Mouse (Mus musculus): ENCODE data around the gene Lhfpl2. TPM values are rescaled to one million over a fixed set of nuclear protein-coding genes. Genes with fewer than 3 reads are reported as not detected.

Lhfpl2 gene
- polyA plus RNA-seq, 1 experiment from 2014 or later: 24.7 TPM

DNA sequence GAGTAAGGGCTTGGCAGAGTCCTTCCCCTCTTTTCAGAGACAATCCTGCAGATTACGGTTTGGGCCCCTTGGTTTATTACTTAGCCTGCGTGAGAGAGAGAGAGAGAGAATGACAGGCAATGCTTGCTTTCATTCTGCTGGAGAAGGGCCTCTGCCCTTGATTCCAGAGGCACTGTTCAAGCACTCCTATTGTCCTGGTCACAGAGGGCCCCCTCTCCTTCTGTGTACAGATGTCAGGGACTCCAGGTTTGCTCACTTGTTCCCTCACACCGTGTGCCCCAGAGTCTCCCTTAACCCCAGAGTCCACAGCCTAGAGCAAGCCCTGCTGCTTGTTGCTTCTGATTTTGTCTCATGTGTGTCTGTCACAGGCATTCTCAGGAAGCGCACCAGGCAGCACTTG, 93.7 kb downstream of the Lhfpl2 start:
- no peak overlapping the region for H3K27ac ChIP-seq (ENCODE audit: low read depth, low read length)
- no peaks in the 10 kb centered on the region for H3K9me3 ChIP-seq (ENCODE audit: control insufficient read depth, low read length)
- no peak for DNase-seq (ENCODE audit: low spot score)
- no peaks in the 10 kb centered on the region for H3K27me3 ChIP-seq (ENCODE audit: control insufficient read depth, insufficient read depth, low read length)
- no peak overlapping the region for H3K4me2 ChIP-seq (ENCODE audit: low read depth, low read length, severe bottlenecking)
- H3K4me1 ChIP-seq (replicated peaks; ENCODE audit: control insufficient read depth, insufficient read depth, low read length): no peaks in the 10 kb centered on the region; the same call in 1 of the 2 replicates
- H3K36me3 ChIP-seq (ENCODE audit: control insufficient read depth, insufficient read depth, low read length): no peaks in the 10 kb centered on the region
- H3K4me3 ChIP-seq (ENCODE audit: low read depth, low read length): no peak overlapping the region
- no peak overlapping the region for H3K9ac ChIP-seq (ENCODE audit: low read length)
- ATAC-seq (replicated peaks; ENCODE audit: low FRiP score): no peak
- 56% methylated on average over 4 of the region's 4 CpGs for WGBS

DNA sequence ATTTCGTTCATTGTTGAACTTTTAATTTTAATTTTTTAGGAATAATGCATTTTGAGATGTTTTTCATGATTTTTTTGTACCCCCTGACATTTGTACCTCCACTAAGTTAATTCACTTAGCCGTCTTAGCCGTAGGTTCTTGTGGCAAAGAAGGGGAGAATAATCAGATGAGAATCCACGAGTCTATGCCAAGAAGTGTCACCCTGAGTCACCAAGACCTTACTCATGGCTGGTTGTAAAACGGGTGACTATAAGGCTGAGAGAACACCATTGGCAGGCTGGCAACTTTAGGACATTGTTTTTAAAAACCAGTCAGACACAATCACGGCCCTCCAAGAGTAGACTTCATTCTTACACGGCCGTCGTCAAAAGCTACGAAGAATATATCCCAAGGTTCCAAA, 95.2 kb downstream of the Lhfpl2 start:
- H3K27ac ChIP-seq (ENCODE audit: low read depth, low read length): no peak overlapping the region
- ATAC-seq (replicated peaks; ENCODE audit: low FRiP score) (no peak), DNase-seq (ENCODE audit: low spot score) (no peak)
- no peaks in the 10 kb centered on the region for H3K9me3 ChIP-seq (ENCODE audit: control insufficient read depth, low read length)
- 95% methylated on average over 10 of the region's 10 CpGs for WGBS
- H3K36me3 ChIP-seq (ENCODE audit: control insufficient read depth, insufficient read depth, low read length): no peaks in the 10 kb centered on the region
- no peak overlapping the region for H3K4me3 ChIP-seq (ENCODE audit: low read depth, low read length)
- no peaks in the 10 kb centered on the region; the same call in 1 of the 2 replicates for H3K4me1 ChIP-seq (replicated peaks; ENCODE audit: control insufficient read depth, insufficient read depth, low read length)
- no peak overlapping the region for H3K4me2 ChIP-seq (ENCODE audit: low read depth, low read length, severe bottlenecking)
- H3K27me3 ChIP-seq (ENCODE audit: control insufficient read depth, insufficient read depth, low read length): no peaks in the 10 kb centered on the region
- H3K9ac ChIP-seq (ENCODE audit: low read length): no peak overlapping the region

DNA sequence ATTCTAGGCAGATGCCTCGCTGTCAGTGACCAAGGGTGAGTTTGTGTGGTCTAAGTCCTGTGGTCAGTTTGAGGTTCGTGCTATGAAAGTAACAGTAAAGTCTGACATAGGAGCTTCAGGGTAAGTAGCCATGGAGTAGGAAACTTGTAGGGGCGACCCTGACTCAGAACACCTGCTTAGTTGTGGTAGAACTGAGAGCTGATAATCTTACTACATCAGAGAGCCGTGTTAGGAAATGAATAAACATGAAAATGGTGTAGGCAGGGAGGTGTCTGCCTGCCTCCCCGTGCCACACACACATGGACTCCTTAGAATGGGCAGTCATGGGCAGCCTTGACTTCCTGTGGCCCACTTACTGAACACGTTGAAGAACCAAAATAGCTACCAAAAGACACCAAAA, 96.1 kb downstream of the Lhfpl2 start:
- WGBS: 92% methylated on average over 6 of the region's 6 CpGs
- H3K4me2 ChIP-seq (ENCODE audit: low read depth, low read length, severe bottlenecking): no peak overlapping the region
- H3K9me3 ChIP-seq (ENCODE audit: control insufficient read depth, low read length): no peaks in the 10 kb centered on the region
- H3K27ac ChIP-seq (ENCODE audit: low read depth, low read length): no peak overlapping the region
- H3K27me3 ChIP-seq (ENCODE audit: control insufficient read depth, insufficient read depth, low read length): no peaks in the 10 kb centered on the region
- DNase-seq (ENCODE audit: low spot score) (no peak), ATAC-seq (replicated peaks; ENCODE audit: low FRiP score) (no peak)
- no peaks in the 10 kb centered on the region for H3K36me3 ChIP-seq (ENCODE audit: control insufficient read depth, insufficient read depth, low read length)
- H3K4me1 ChIP-seq (replicated peaks; ENCODE audit: control insufficient read depth, insufficient read depth, low read length): no peaks in the 10 kb centered on the region; the same call in 1 of the 2 replicates
- H3K9ac ChIP-seq (ENCODE audit: low read length): no peak overlapping the region
- no peak overlapping the region for H3K4me3 ChIP-seq (ENCODE audit: low read depth, low read length)

DNA sequence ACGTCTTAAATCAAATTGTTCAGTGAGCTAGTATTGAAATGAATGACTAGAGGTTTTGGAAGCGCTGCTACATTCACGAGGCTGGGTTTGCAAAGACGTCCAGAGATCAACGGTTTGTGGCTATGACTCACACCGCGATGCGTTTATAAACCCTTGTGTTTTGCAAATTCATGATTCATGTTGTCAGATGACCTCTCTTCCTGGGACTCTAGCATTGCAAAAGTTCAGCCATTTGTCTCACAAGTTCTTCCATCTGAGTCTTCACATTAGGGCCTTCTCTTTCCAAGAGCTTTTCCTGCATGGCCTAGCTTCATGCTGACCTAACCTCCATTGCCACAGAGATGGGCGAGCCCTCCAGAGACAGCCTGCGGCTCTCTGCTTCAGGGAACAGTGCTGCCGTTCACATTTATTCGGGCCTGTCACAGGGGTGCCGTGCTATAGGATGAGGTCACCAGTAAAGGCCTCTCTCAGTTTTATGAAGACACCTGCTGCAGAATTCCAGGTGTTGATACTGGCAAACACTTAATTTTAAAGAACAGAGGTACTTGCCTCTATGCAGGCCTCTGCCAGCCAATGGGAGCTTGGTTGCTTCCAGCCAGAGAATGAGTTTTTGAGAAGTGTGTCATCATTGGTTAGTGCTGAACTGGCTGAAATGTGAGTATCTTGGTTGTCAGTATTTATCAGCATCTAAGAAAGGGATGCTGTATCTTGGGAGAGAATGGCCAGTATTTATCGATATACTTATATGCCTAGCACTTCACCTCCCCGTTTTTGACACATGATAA, 97.1 kb downstream of the Lhfpl2 start:
- DNase-seq (ENCODE audit: low spot score) (no peak), ATAC-seq (replicated peaks; ENCODE audit: low FRiP score) (no peak)
- Histone ChIP-seq H3K4me2 (ENCODE audit: low read depth, low read length, severe bottlenecking) (no peak overlapping the region), H3K9ac (ENCODE audit: low read length) (no peak overlapping the region), H3K27me3 (ENCODE audit: control insufficient read depth, insufficient read depth, low read length) (no peaks in the 10 kb centered on the region), H3K27ac (ENCODE audit: low read depth, low read length) (no peak overlapping the region), H3K9me3 (ENCODE audit: control insufficient read depth, low read length) (no peaks in the 10 kb centered on the region), H3K4me3 (ENCODE audit: low read depth, low read length) (no peak overlapping the region), H3K4me1 (replicated peaks; ENCODE audit: control insufficient read depth, insufficient read depth, low read length) (no peaks in the 10 kb centered on the region; the same call in none of the 2 replicates), H3K36me3 (ENCODE audit: control insufficient read depth, insufficient read depth, low read length) (no peaks in the 10 kb centered on the region)
- WGBS: 93% methylated on average over 15 of the region's 15 CpGs

DNA sequence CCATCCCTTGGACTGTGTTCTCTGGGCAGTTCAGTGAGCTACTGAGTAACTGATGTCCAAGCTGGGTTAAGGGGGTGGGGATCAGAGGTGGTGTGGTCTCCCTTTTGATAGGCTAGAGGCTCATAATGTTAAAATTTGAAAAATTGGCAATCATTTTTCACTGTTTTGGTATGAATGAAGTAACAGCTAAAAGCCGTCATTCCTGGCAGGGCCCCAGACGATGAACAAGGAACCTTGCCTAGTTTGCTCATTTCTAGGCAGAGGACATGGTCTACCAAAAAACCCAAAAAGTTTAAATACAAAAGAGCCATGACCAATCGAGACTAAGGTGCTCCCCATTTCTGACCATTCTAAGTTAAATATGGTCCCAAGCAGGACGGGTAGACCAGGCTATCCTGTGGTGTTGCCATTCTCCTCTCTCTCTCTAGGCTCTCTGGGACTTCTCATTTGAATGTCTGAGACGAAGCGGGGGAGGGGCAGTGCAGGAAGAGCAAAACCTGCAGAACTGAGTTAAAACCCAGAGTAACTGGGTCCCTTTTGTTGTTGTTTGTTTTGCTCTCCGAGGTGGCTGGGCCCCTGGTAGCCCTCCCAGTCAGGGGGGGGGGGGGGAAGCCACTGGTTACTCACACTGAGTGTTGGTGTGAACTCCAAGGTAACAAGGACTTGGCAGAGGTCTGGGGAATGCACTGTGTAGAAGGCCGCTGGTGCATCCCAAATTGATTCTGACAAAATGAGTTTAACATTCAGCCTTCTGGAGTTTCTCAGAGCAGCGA, 98.2 kb downstream of the Lhfpl2 start:
- 53% methylated on average over 9 of the region's 9 CpGs for WGBS
- Histone ChIP-seq H3K27me3 (ENCODE audit: control insufficient read depth, insufficient read depth, low read length) (no peaks in the 10 kb centered on the region), H3K4me3 (ENCODE audit: low read depth, low read length) (no peak overlapping the region), H3K27ac (ENCODE audit: low read depth, low read length) (no peak overlapping the region), H3K36me3 (ENCODE audit: control insufficient read depth, insufficient read depth, low read length) (no peaks in the 10 kb centered on the region), H3K9me3 (ENCODE audit: control insufficient read depth, low read length) (no peaks in the 10 kb centered on the region), H3K9ac (ENCODE audit: low read length) (no peak overlapping the region), H3K4me1 (replicated peaks; ENCODE audit: control insufficient read depth, insufficient read depth, low read length) (no peaks in the 10 kb centered on the region; the same call in none of the 2 replicates), H3K4me2 (ENCODE audit: low read depth, low read length, severe bottlenecking) (no peak overlapping the region)
- ATAC-seq (replicated peaks; ENCODE audit: low FRiP score) (no peak), DNase-seq (ENCODE audit: low spot score) (no peak)

DNA sequence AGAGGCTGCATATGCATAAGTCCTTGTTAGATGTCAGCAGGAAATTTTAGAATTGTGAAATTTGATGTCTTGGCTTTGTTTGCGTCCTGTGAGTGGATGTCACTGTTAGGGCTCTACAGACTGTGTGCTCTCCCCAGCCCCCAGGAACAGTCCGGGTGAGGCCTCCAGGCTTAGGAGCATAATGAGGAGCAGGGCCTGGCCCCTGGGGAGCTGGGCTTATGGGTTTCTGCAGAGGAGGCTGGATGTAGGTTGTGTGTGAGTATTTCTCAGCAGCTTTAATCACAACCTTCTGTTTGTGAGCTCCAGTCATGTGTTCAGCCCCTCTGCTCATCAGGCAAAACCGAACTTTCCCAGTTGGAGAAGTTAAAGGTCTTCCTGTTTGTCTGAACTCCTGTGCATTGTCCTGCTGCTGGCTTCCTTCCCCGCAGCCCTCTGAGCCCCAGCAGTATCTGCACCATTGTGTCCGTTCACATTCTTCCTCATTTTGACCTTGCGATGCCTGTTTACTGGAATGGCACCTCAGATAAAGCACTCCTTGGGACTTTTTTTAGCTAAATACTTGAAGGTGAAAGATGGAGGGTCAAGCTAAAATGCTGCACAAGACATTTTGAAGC, 101.4 kb downstream of the Lhfpl2 start:
- Histone ChIP-seq H3K4me2 (ENCODE audit: low read depth, low read length, severe bottlenecking) (no peak overlapping the region), H3K9me3 (ENCODE audit: control insufficient read depth, low read length) (no peaks in the 10 kb centered on the region), H3K36me3 (ENCODE audit: control insufficient read depth, insufficient read depth, low read length) (no peaks in the 10 kb centered on the region), H3K4me3 (ENCODE audit: low read depth, low read length) (no peak overlapping the region), H3K9ac (ENCODE audit: low read length) (no peak overlapping the region), H3K27me3 (ENCODE audit: control insufficient read depth, insufficient read depth, low read length) (no peaks in the 10 kb centered on the region), H3K4me1 (replicated peaks; ENCODE audit: control insufficient read depth, insufficient read depth, low read length) (no peaks in the 10 kb centered on the region; the same call in 1 of the 2 replicates), H3K27ac (ENCODE audit: low read depth, low read length) (0 out of 2 replicates have a peak overlapping the region, but pooled peaks have one; percentile 31)
- DNase-seq (ENCODE audit: low spot score) (no peak), ATAC-seq (replicated peaks; ENCODE audit: low FRiP score) (no peak)
- WGBS: 41% methylated on average over 6 of the region's 6 CpGs

DNA sequence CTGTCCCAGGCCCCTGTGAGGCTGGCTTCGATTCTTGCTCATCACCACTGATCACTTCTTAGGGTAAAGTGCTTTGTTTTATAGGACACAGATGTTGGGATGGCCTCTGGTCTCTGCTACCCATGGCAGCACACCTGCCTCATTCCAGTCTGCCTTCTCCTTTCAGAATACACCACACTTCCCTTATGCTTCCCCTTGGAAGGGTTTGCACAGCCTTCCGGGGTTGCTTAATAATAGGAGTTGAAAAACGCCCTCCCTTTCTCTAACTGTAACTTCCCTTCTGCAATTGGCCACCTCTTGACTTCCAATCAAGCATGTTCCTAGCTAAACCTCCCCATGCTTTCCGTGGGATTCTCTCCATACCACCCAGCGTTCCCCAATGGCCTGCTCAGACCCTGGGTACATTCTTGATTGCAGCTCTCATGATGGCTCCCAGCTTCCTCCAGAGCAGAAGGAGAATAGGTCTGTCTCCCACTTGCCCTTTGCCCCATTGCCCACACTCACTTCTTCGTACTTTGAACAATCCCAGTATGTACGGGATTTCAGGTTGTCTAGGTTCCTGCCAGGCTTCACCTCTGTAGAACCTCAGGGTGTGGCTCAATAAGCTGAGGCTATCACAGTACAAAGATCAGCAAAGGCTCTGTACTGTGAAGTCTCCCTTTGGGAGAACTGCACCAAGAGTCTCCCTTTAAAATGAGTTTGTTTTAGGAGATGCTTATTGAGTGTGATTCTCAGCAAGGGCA, 102.1 kb downstream of the Lhfpl2 start:
- H3K4me1 ChIP-seq (replicated peaks; ENCODE audit: control insufficient read depth, insufficient read depth, low read length): no peaks in the 10 kb centered on the region; the same call in 1 of the 2 replicates
- no peak overlapping the region for H3K4me2 ChIP-seq (ENCODE audit: low read depth, low read length, severe bottlenecking)
- no peaks in the 10 kb centered on the region for H3K27me3 ChIP-seq (ENCODE audit: control insufficient read depth, insufficient read depth, low read length)
- no peak overlapping the region for H3K27ac ChIP-seq (ENCODE audit: low read depth, low read length)
- no peaks in the 10 kb centered on the region for H3K9me3 ChIP-seq (ENCODE audit: control insufficient read depth, low read length)
- H3K36me3 ChIP-seq (ENCODE audit: control insufficient read depth, insufficient read depth, low read length): no peaks in the 10 kb centered on the region
- DNase-seq (ENCODE audit: low spot score) (no peak), ATAC-seq (replicated peaks; ENCODE audit: low FRiP score) (no peak)
- H3K4me3 ChIP-seq (ENCODE audit: low read depth, low read length): no peak overlapping the region
- 80% methylated on average over 7 of the region's 7 CpGs for WGBS
- H3K9ac ChIP-seq (ENCODE audit: low read length): no peak overlapping the region

DNA sequence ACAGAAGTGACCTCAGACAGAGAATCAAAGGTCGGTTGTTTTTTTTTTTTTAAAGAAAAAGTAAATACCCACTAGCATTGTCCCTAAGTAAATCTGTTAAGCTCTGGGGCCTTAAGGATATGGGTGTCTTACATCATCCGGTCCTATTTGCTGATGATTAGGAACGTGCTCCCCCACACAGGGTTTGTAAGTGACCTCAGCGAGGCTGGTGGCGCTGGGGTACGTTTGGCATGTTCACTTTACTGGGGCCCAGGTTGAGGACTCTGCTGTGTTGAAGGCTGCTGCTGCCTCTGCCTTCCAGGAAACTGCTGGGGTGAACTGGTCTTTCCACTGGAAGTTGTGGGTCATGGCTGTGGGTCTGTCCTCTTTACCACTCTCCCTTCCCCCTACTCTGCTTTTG, 106.9 kb downstream of the Lhfpl2 start:
- no peak overlapping the region for H3K27ac ChIP-seq (ENCODE audit: low read depth, low read length)
- no peak overlapping the region for H3K9ac ChIP-seq (ENCODE audit: low read length)
- no peaks in the 10 kb centered on the region for H3K27me3 ChIP-seq (ENCODE audit: control insufficient read depth, insufficient read depth, low read length)
- H3K36me3 ChIP-seq (ENCODE audit: control insufficient read depth, insufficient read depth, low read length): no peaks in the 10 kb centered on the region
- ATAC-seq (replicated peaks; ENCODE audit: low FRiP score) (no peak), DNase-seq (ENCODE audit: low spot score) (no peak)
- no peak overlapping the region for H3K4me2 ChIP-seq (ENCODE audit: low read depth, low read length, severe bottlenecking)
- H3K4me1 ChIP-seq (replicated peaks; ENCODE audit: control insufficient read depth, insufficient read depth, low read length): no peaks in the 10 kb centered on the region
- no peaks in the 10 kb centered on the region for H3K9me3 ChIP-seq (ENCODE audit: control insufficient read depth, low read length)
- H3K4me3 ChIP-seq (ENCODE audit: low read depth, low read length): no peak overlapping the region
- WGBS: 84% methylated on average over 6 of the region's 6 CpGs

Measured in forebrain, embryonic 11.5 days (tissue).